Mouse (Mus musculus) midbrain, embryonic 10.5 days (tissue): ENCODE measurements at regions not wholly inside any gene's neighbourhood (a gene's known extent, or its start where the extent isn't known, plus 50 kb on each side); places are given as distances from the start of the nearest gene placed in this dataset.
A peak's percentile ranks its signal among the peaks of the same experiment; 100 is the strongest.

Experiments
- DNase-seq: peaks from one replicate; pipeline ENCODE4 v3.0.0-alpha.2; 2017; ENCODE audit warnings: low spot score
- H3K27ac ChIP-seq: fragments of 300-500 bp; sonication (generic); replicated peaks from 2 replicates; pipeline ENCODE4 v1.5.1; 2016; ENCODE audit warnings: mild to moderate bottlenecking
- H3K27me3 ChIP-seq: fragments of 300-500 bp; sonication (generic); 2 replicates; pipeline ENCODE4 v1.6.1; 2016; ENCODE audit warnings: low read depth, mild to moderate bottlenecking; ENCODE audit not compliant: poor library complexity, severe bottlenecking
- H3K36me3 ChIP-seq: fragments of 300-500 bp; sonication (generic); 2 replicates; pipeline ENCODE4 v1.6.1; 2016; ENCODE audit warnings: mild to moderate bottlenecking, moderate library complexity
- H3K4me1 ChIP-seq: fragments of 300-500 bp; sonication (generic); 2 replicates; pipeline ENCODE4 v1.6.1; 2016
- H3K4me3 ChIP-seq: fragments of 300-500 bp; sonication (generic); 2 replicates; pipeline ENCODE4 v1.5.1; 2016; ENCODE audit warnings: mild to moderate bottlenecking, moderate library complexity
- H3K9me3 ChIP-seq: fragments of 300-500 bp; sonication (generic); replicated peaks from 2 replicates; pipeline ENCODE4 v1.6.1; 2016; ENCODE audit warnings: mild to moderate bottlenecking
- WGBS: fragments of 180-500 bp; shearing (Covaris S2); methylation state at CpG from one replicate; pipeline ENCODE4 v1.1.7; 2016; 5-methylcytosine and 5-hydroxymethylcytosine counted together

- Histone ChIP-seq H3K9me3 (no peaks in the 10 kb centered on the region), H3K27me3 (no peaks in the 10 kb centered on the region), H3K27ac (no peak overlapping the region), H3K4me1 (no peaks in the 10 kb centered on the region), H3K36me3 (no peaks in the 10 kb centered on the region), H3K4me3 (no peak overlapping the region)
- no peak for DNase-seq
- WGBS, result 74% methylated on average over 10 of the region's 10 CpGs
Observed at GRCm38 (mm10) chr5:116744389-116744788, 152.8 kb upstream of the Srrm4 start.

- Histone ChIP-seq H3K36me3 (no peaks in the 10 kb centered on the region), H3K4me3 (no peak overlapping the region), H3K27me3 (no peaks in the 10 kb centered on the region), H3K4me1 (no peaks in the 10 kb centered on the region), H3K27ac (no peak overlapping the region), H3K9me3 (peaks cover 6% of the 10 kb centered on the region; the same call in 1 of the 2 replicates)
- 85% methylated on average over 4 of the region's 4 CpGs for WGBS
- DNase-seq, result no peak
Observed at GRCm38 (mm10) chr5:116735622-116736021, 144.0 kb upstream of the Srrm4 start.

- DNase-seq, result no peak
- no peaks in the 10 kb centered on the region for H3K36me3 ChIP-seq
- H3K4me3 ChIP-seq, result no peak overlapping the region
- no peaks in the 10 kb centered on the region for H3K4me1 ChIP-seq
- H3K9me3 ChIP-seq, result peaks cover 6% of the 10 kb centered on the region; the same call in 1 of the 2 replicates
- 93% methylated on average over 3 of the region's 3 CpGs for WGBS
- no peaks in the 10 kb centered on the region for H3K27me3 ChIP-seq
- H3K27ac ChIP-seq, result no peak overlapping the region
Observed at GRCm38 (mm10) chr5:116731509-116731908, 139.9 kb upstream of the Srrm4 start.

- no peak for DNase-seq
- no peak overlapping the region for H3K27ac ChIP-seq
- WGBS, result 93% methylated on average over 1 of the region's 1 CpGs
Observed at GRCm38 (mm10) chr5:116719200-116719599, 127.6 kb upstream of the Srrm4 start.

GRCm38 (mm10) chr5:116714256-116714655, 122.6 kb upstream of the Srrm4 start:
- H3K9me3 ChIP-seq, result no peaks in the 10 kb centered on the region
- no peaks in the 10 kb centered on the region for H3K27me3 ChIP-seq
- no peak overlapping the region for H3K4me3 ChIP-seq
- WGBS, result 38% methylated on average over 7 of the region's 7 CpGs
- H3K27ac ChIP-seq, result no peak overlapping the region
- H3K4me1 ChIP-seq, result peaks cover 3% of the 10 kb centered on the region; the same call in 1 of the 2 replicates
- H3K36me3 ChIP-seq, result no peaks in the 10 kb centered on the region
- peak; percentile 25 for DNase-seq

More at GRCm38 (mm10) chr5:116719200-116719599, 127.6 kb upstream of the Srrm4 start:
- H3K36me3 ChIP-seq, result no peaks in the 10 kb centered on the region
- H3K4me3 ChIP-seq, result no peak overlapping the region
- H3K4me1 ChIP-seq, result peaks cover 3% of the 10 kb centered on the region; the same call in 1 of the 2 replicates
- no peaks in the 10 kb centered on the region for H3K27me3 ChIP-seq
- no peaks in the 10 kb centered on the region for H3K9me3 ChIP-seq

- Histone ChIP-seq H3K4me1 (no peaks in the 10 kb centered on the region), H3K9me3 (no peaks in the 10 kb centered on the region), H3K27me3 (no peaks in the 10 kb centered on the region), H3K27ac (no peak overlapping the region), H3K4me3 (no peak overlapping the region), H3K36me3 (no peaks in the 10 kb centered on the region)
- WGBS, result 95% methylated on average over 3 of the region's 3 CpGs
- no peak for DNase-seq
Observed at GRCm38 (mm10) chr5:116712056-116712455, 120.4 kb upstream of the Srrm4 start.

- Histone ChIP-seq H3K36me3 (no peaks in the 10 kb centered on the region), H3K4me1 (no peaks in the 10 kb centered on the region), H3K9me3 (no peaks in the 10 kb centered on the region), H3K4me3 (no peak overlapping the region), H3K27me3 (no peaks in the 10 kb centered on the region), H3K27ac (no peak overlapping the region)
- DNase-seq, result no peak
- WGBS, result 32% methylated on average over 6 of the region's 6 CpGs
Observed at GRCm38 (mm10) chr5:116708505-116708904, 116.9 kb upstream of the Srrm4 start.

- WGBS, result 76% methylated on average over 5 of the region's 5 CpGs
- DNase-seq, result no peak
- H3K27ac ChIP-seq, result no peak overlapping the region
Observed at GRCm38 (mm10) chr5:116662466-116662865, 70.8 kb upstream of the Srrm4 start.

GRCm38 (mm10) chr5:116661851-116662250, 70.2 kb upstream of the Srrm4 start:
- 70% methylated on average over 2 of the region's 2 CpGs for WGBS
- Histone ChIP-seq H3K36me3 (no peaks in the 10 kb centered on the region), H3K4me3 (no peak overlapping the region), H3K9me3 (no peaks in the 10 kb centered on the region), H3K4me1 (peaks cover 4% of the 10 kb centered on the region; the same call in 1 of the 2 replicates), H3K27me3 (no peaks in the 10 kb centered on the region), H3K27ac (no peak overlapping the region)
- no peak for DNase-seq

More at GRCm38 (mm10) chr5:116662466-116662865, 70.8 kb upstream of the Srrm4 start:
- H3K9me3 ChIP-seq, result no peaks in the 10 kb centered on the region
- peaks cover 4% of the 10 kb centered on the region; the same call in 1 of the 2 replicates for H3K4me1 ChIP-seq
- H3K4me3 ChIP-seq, result no peak overlapping the region
- H3K36me3 ChIP-seq, result no peaks in the 10 kb centered on the region
- no peaks in the 10 kb centered on the region for H3K27me3 ChIP-seq

GRCm38 (mm10) chr5:116654486-116655420, 63.1 kb upstream of the Srrm4 start:
- no peaks in the 10 kb centered on the region for H3K27me3 ChIP-seq
- H3K4me1 ChIP-seq, result peaks cover 5% of the 10 kb centered on the region; the same call in 1 of the 2 replicates
- H3K4me3 ChIP-seq, result no peak overlapping the region
- no peak for DNase-seq
- no peak overlapping the region for H3K27ac ChIP-seq
- WGBS, result 90% methylated on average over 17 of the region's 17 CpGs
- no peaks in the 10 kb centered on the region for H3K36me3 ChIP-seq
- peaks cover 7% of the 10 kb centered on the region; the same call in 1 of the 2 replicates for H3K9me3 ChIP-seq
